Mouse (Mus musculus): Measurements from ENCODE around the gene Mast4.

DNA sequence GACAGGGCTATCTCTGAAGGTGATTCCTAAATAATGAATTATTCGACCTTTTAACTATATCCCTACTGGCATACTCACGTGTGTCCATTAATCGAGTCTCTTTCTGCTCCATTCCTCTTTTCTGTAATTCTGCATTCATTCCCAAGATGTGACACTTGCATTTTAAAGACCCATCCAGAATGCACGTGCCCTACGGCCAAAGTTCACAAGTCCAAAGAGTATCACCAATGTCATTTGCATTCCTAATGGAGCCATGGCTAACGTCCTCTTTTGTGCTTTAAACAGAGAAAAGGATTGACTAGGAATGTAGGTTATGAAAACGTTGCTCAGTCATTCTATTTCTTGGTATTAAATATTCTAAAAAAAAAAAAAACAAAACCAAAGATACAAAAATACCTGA, 157.4 kb downstream of the Mast4 start:
- TF ChIP-seq CTCF (IDR thresholded peaks at IDR 0.05; ENCODE audit: borderline replicate concordance, insufficient read depth, low read length) (no peak), POLR2A (IDR thresholded peaks at IDR 0.05; ENCODE audit: low read depth, low read length) (no peak)
